Mouse (Mus musculus): ENCODE results near the gene Marco. TPM values are rescaled to one million over a fixed set of nuclear protein-coding genes. Genes with fewer than 3 reads are reported as not detected.

Gene Marco
- total and polyA plus RNA-seq, 3 experiments: 0.29 to 0.70 TPM; not detected in 1

DNA sequence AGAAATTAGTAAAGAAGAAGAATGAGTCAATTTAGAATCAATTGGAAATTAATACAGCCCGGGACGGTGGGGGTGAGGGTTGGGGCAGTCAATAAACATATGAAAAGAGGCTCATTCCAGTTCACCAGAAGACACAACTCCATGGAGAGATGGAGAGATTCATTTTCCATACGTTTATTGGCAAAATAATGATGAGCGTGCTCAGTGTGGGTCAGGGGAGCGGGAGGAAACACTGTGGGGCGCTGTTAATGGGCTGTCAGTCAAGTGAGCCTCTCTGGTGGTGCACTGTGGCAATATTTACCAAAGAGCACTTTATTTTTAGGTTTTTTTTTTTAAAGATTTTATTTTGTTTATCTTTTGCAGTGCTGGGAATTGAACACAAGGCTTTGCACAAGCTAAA lies 45.8 kb downstream of the Marco start:
- WGBS: 69% methylated on average over 6 of the region's 6 CpGs
- no peaks in the 10 kb centered on the region for H3K79me2 ChIP-seq (replicated peaks; ENCODE audit: control insufficient read depth, insufficient read depth, low read length)
- no peak for DNase-seq
- no peaks in the 10 kb centered on the region for H3K36me3 ChIP-seq (ENCODE audit: control insufficient read depth, insufficient read depth, low read length)
- no peak overlapping the region for H3K27ac ChIP-seq
- intact Hi-C loops (cut with DNase I): no loop called here
- H3K4me1 ChIP-seq (ENCODE audit: control insufficient read depth, insufficient read depth, low read length): no peaks in the 10 kb centered on the region
- no peaks in the 10 kb centered on the region for H3K27me3 ChIP-seq (ENCODE audit: control insufficient read depth, insufficient read depth, low read length)
- no peak overlapping the region for H3K4me3 ChIP-seq
- H3K9ac ChIP-seq (ENCODE audit: low read depth, low read length): no peak overlapping the region
- no peak for TF ChIP-seq POLR2A (IDR thresholded peaks at IDR 0.05; ENCODE audit: insufficient read depth, low read depth, low read length)
- TF ChIP-seq CTCF (IDR thresholded peaks at IDR 0.05): no peak
- TF ChIP-seq EP300 (IDR thresholded peaks at IDR 0.05; ENCODE audit: insufficient read depth, low read depth, low read length): no peak

DNA sequence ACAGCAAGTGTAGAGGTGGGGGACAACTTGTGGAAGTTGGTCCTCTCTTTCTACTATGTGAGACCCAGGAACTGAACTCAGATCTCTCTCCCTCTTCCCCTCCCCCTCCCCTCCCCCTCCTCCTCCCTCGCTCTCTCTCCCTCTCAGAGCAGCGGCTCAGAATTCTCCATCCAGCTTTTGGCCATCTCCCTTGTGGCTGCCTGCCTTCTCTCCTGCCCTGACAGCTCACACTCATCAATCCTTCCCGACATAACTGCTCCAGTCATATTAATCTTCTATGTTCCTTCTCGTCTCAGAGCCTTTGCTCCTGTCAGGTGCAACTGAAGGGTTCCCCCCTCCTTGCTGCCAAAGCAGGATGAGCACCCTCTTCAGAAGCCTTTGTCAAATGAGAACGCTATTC lies 46.3 kb downstream of the Marco start:
- Histone ChIP-seq H3K36me3 (ENCODE audit: control insufficient read depth, insufficient read depth, low read length) (no peaks in the 10 kb centered on the region), H3K79me2 (replicated peaks; ENCODE audit: control insufficient read depth, insufficient read depth, low read length) (no peaks in the 10 kb centered on the region), H3K27me3 (ENCODE audit: control insufficient read depth, insufficient read depth, low read length) (no peaks in the 10 kb centered on the region), H3K27ac (no peak overlapping the region), H3K9ac (ENCODE audit: low read depth, low read length) (no peak overlapping the region), H3K4me1 (ENCODE audit: control insufficient read depth, insufficient read depth, low read length) (no peaks in the 10 kb centered on the region), H3K4me3 (no peak overlapping the region)
- no peak for TF ChIP-seq POLR2A (IDR thresholded peaks at IDR 0.05; ENCODE audit: insufficient read depth, low read depth, low read length)
- TF ChIP-seq EP300 (IDR thresholded peaks at IDR 0.05; ENCODE audit: insufficient read depth, low read depth, low read length): no peak
- TF ChIP-seq CTCF (IDR thresholded peaks at IDR 0.05): no peak
- DNase-seq: no peak
- intact Hi-C loops (cut with DNase I): no loop called here
- WGBS: 52% methylated on average over 5 of the region's 5 CpGs

DNA sequence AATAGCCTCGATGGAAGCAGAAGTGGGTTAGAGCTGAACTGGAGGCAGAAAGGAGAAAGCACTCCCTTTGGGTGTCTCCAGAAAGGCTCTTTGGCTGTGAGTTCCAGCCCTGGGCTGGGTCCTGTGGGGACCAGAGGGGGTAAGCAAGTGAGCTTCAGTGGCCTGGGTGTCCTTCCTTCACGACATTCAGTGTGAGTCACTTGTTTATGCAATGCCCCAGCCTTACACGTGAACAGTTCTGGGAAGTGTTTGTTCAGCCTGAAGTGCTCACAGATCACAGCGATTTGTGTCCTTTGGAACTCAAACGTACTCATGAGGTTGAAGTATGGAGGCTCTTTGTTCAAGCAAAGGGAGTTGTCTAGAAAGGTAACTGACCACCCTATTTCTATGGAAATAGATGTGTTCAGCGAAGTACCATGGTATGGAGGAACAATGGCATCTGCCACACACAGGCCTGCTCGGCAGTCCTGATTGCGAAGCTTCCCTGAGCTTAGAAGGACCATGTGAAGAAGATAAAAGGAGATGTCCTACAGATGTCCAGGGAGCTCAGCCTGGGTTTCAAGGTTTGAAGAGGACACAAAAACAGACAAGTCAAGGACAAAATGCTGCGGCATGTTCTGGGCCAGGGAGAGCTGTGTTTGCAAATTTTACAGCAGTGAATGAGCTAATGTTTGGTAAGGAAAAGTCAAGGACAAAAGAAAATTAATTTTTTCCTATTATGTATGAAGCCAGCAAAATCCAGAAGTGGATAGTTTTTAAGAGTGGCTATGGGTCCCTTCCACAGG lies 53.1 kb downstream of the Marco start:
- Histone ChIP-seq H3K27ac (no peak overlapping the region), H3K4me1 (ENCODE audit: control insufficient read depth, insufficient read depth, low read length) (no peaks in the 10 kb centered on the region), H3K79me2 (replicated peaks; ENCODE audit: control insufficient read depth, insufficient read depth, low read length) (no peaks in the 10 kb centered on the region), H3K36me3 (ENCODE audit: control insufficient read depth, insufficient read depth, low read length) (no peaks in the 10 kb centered on the region), H3K4me3 (no peak overlapping the region), H3K27me3 (ENCODE audit: control insufficient read depth, insufficient read depth, low read length) (no peaks in the 10 kb centered on the region), H3K9ac (ENCODE audit: low read depth, low read length) (no peak overlapping the region)
- intact Hi-C loops (cut with DNase I): no loop called here
- TF ChIP-seq EP300 (IDR thresholded peaks at IDR 0.05; ENCODE audit: insufficient read depth, low read depth, low read length) (no peak), CTCF (IDR thresholded peaks at IDR 0.05) (no peak), POLR2A (IDR thresholded peaks at IDR 0.05; ENCODE audit: insufficient read depth, low read depth, low read length) (no peak)
- 73% methylated on average over 9 of the region's 9 CpGs for WGBS
- no peak for DNase-seq

DNA sequence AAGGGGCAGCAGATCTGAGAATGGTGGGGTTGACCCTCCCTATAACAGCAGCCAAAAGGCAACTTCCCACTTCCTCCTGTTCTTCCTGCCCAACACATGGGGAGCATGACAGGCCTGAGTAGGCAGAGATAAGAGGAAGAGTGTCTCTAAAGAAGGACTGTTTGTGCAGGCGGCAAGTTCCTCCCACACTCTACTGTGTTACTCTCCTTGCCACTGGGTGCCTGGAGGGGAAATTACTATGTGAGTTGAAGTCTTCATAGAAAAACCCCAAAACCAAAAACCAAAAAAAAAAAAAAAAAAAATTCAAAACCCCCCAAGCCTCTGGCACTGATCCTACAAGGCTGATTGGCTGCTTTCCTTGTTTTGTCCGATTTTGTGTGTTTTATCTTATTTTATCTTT lies 55.2 kb downstream of the Marco start:
- Histone ChIP-seq H3K4me1 (ENCODE audit: control insufficient read depth, insufficient read depth, low read length) (no peaks in the 10 kb centered on the region), H3K9ac (ENCODE audit: low read depth, low read length) (no peak overlapping the region), H3K4me3 (no peak overlapping the region), H3K79me2 (replicated peaks; ENCODE audit: control insufficient read depth, insufficient read depth, low read length) (no peaks in the 10 kb centered on the region), H3K27me3 (ENCODE audit: control insufficient read depth, insufficient read depth, low read length) (no peaks in the 10 kb centered on the region), H3K27ac (no peak overlapping the region), H3K36me3 (ENCODE audit: control insufficient read depth, insufficient read depth, low read length) (no peaks in the 10 kb centered on the region)
- WGBS: 13% methylated on average over 2 of the region's 2 CpGs
- TF ChIP-seq EP300 (IDR thresholded peaks at IDR 0.05; ENCODE audit: insufficient read depth, low read depth, low read length) (no peak), POLR2A (IDR thresholded peaks at IDR 0.05; ENCODE audit: insufficient read depth, low read depth, low read length) (no peak), CTCF (IDR thresholded peaks at IDR 0.05) (no peak)
- intact Hi-C loops (cut with DNase I): no loop called here
- no peak for DNase-seq

DNA sequence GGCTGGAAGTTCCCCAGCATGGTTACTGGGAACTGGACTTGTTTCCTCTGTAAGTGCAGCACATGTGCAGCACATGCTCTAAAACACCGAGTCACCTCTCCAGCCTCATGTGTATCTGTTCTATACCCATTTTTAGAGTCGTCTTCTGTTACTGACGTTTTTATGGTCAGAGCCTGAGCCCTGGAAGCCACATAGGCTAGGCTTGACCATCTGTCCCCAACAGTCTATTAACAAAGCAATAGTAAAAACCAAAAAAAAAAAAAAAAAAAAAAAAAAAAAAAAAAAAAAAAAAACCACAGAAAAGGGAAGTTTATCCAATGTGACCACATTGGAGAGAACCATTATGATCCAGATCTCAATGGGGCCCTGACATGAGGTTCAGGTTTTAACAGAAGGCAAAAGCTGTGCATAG lies 61.6 kb downstream of the Marco start:
- H3K27me3 ChIP-seq (ENCODE audit: control insufficient read depth, insufficient read depth, low read length): no peaks in the 10 kb centered on the region

DNA sequence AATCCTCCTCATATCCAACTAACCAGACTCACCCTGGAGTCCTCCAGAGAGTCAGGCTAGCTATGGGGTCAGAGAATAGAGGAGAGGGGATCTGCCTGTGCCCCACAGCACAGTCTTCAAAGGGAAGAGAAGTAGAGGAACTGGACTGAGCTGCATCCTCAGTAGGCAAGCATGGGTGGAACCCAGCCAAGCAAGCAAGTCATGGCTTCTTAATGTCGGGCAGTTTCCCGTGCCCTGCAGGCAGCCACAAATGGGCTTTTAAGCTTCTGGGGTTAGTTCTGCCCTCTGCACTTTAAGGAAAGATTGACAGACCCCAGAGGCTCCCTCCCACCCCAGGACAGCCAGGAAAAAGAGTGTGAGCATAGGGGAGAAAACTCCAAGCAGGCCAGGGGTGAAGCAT lies 63.2 kb downstream of the Marco start:
- 42% methylated on average over 2 of the region's 2 CpGs for WGBS
- TF ChIP-seq POLR2A (IDR thresholded peaks at IDR 0.05; ENCODE audit: insufficient read depth, low read depth, low read length): no peak
- TF ChIP-seq CTCF (IDR thresholded peaks at IDR 0.05): no peak
- TF ChIP-seq EP300 (IDR thresholded peaks at IDR 0.05; ENCODE audit: insufficient read depth, low read depth, low read length): no peak
- H3K4me1 ChIP-seq (ENCODE audit: control insufficient read depth, insufficient read depth, low read length): no peaks in the 10 kb centered on the region
- no peaks in the 10 kb centered on the region for H3K36me3 ChIP-seq (ENCODE audit: control insufficient read depth, insufficient read depth, low read length)
- H3K27me3 ChIP-seq (ENCODE audit: control insufficient read depth, insufficient read depth, low read length): no peaks in the 10 kb centered on the region
- no peak overlapping the region for H3K9ac ChIP-seq (ENCODE audit: low read depth, low read length)
- no peak for DNase-seq
- no peak overlapping the region for H3K4me3 ChIP-seq
- no peaks in the 10 kb centered on the region for H3K79me2 ChIP-seq (replicated peaks; ENCODE audit: control insufficient read depth, insufficient read depth, low read length)
- intact Hi-C loops (cut with DNase I): no loop called here
- no peak overlapping the region for H3K27ac ChIP-seq

More for the DNA sequence above, 61.6 kb downstream of the Marco start:
- no peak overlapping the region for H3K9ac ChIP-seq (ENCODE audit: low read depth, low read length)
- TF ChIP-seq EP300 (IDR thresholded peaks at IDR 0.05; ENCODE audit: insufficient read depth, low read depth, low read length) (no peak), CTCF (IDR thresholded peaks at IDR 0.05) (no peak), POLR2A (IDR thresholded peaks at IDR 0.05; ENCODE audit: insufficient read depth, low read depth, low read length) (no peak)
- no peaks in the 10 kb centered on the region for H3K36me3 ChIP-seq (ENCODE audit: control insufficient read depth, insufficient read depth, low read length)
- no peak for DNase-seq
- H3K4me1 ChIP-seq (ENCODE audit: control insufficient read depth, insufficient read depth, low read length): no peaks in the 10 kb centered on the region
- WGBS: 55% methylated on average over 3 of the region's 3 CpGs
- no peaks in the 10 kb centered on the region for H3K79me2 ChIP-seq (replicated peaks; ENCODE audit: control insufficient read depth, insufficient read depth, low read length)
- intact Hi-C loops (cut with DNase I): no loop called here
- no peak overlapping the region for H3K4me3 ChIP-seq
- no peak overlapping the region for H3K27ac ChIP-seq

All from heart, adult 2 months (tissue).